Mouse (Mus musculus): ENCODE data around the gene Gm973. TPM values are rescaled to one million over a fixed set of nuclear protein-coding genes. Genes with fewer than 3 reads are reported as not detected.
A peak's percentile ranks its signal among the peaks of the same experiment; 100 is the strongest.

The Gm973 gene
- polyA plus RNA-seq, 1 experiment from 2014 or later: 0.99 TPM

DNA sequence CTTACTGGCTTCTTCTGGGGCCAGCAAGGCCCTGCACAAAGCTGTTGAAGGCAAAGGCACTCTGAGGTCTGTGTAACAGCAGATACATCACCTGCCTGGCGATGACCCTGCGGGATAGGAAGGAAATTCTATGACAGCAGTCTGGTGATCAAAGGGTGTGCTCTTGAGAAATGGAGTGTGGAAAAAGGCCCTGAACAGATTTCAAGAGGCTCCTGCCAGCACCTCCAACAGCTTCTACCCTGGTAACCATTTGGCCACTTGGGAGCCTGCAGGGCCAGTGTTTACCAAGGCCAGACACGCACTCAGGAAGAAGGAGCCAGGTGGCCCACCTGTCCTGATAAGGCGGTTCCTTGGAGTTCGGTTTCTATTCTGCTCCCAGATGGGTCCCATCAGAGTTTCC, 63.3 kb downstream of the Gm973 start:
- Histone ChIP-seq H3K36me3 (ENCODE audit: control insufficient read depth, insufficient read depth, low read length) (no peaks in the 10 kb centered on the region), H3K4me2 (ENCODE audit: low read depth, low read length, severe bottlenecking) (no peak overlapping the region), H3K4me1 (replicated peaks; ENCODE audit: control insufficient read depth, insufficient read depth, low read length) (peaks cover 6% of the 10 kb centered on the region), H3K27me3 (ENCODE audit: control insufficient read depth, insufficient read depth, low read length) (0 out of 2 replicates have a peak, but pooled peaks cover 2% of the 10 kb centered on the region), H3K9me3 (ENCODE audit: control insufficient read depth, low read length) (no peaks in the 10 kb centered on the region), H3K9ac (ENCODE audit: low read length) (no peak overlapping the region), H3K4me3 (ENCODE audit: low read depth, low read length) (no peak overlapping the region), H3K27ac (ENCODE audit: low read depth, low read length) (no peak overlapping the region)
- WGBS: 89% methylated on average over 5 of the region's 5 CpGs
- ATAC-seq (replicated peaks; ENCODE audit: low FRiP score) (no peak), DNase-seq (ENCODE audit: low spot score) (no peak)

DNA sequence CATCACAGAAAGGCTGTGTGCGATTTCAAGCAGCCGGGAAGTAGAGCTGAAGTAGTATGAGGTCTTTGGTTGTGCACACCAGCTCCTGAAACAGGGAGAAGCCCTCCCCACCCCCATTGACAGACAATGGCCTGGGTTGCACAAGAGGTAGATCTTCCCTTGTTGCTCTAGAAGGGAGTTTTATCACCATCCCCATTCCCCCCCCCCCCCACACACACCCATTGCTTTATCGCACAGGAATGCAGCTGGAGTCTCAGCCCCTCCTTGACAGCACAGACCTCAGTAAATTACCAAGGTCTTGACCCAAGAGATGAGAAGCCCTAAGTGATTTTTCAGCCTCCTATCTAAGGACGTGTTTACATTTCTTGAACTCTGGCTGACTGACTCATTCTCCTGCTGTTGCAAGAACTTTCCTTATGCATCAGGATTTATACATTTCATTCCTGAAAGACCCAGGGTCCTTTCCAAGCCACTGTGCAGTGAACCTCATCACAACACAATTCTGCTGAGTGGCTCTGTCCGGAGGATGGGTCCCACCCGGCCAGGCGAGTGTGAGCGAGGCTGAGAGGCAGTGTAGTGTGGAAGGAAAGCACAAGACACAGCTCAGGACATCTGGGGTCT, 64.2 kb downstream of the Gm973 start:
- no peak overlapping the region for H3K4me3 ChIP-seq (ENCODE audit: low read depth, low read length)
- H3K36me3 ChIP-seq (ENCODE audit: control insufficient read depth, insufficient read depth, low read length): no peaks in the 10 kb centered on the region
- H3K9me3 ChIP-seq (ENCODE audit: control insufficient read depth, low read length): no peaks in the 10 kb centered on the region
- DNase-seq (ENCODE audit: low spot score) (no peak), ATAC-seq (replicated peaks; ENCODE audit: low FRiP score) (no peak)
- peaks cover 2% of the 10 kb centered on the region; the same call in 1 of the 2 replicates for H3K4me1 ChIP-seq (replicated peaks; ENCODE audit: control insufficient read depth, insufficient read depth, low read length)
- H3K4me2 ChIP-seq (ENCODE audit: low read depth, low read length, severe bottlenecking): no peak overlapping the region
- H3K27me3 ChIP-seq (ENCODE audit: control insufficient read depth, insufficient read depth, low read length): peaks cover 4% of the 10 kb centered on the region; the same call in 1 of the 2 replicates
- 68% methylated on average over 8 of the region's 8 CpGs for WGBS
- H3K27ac ChIP-seq (ENCODE audit: low read depth, low read length): no peak overlapping the region
- H3K9ac ChIP-seq (ENCODE audit: low read length): no peak overlapping the region

DNA sequence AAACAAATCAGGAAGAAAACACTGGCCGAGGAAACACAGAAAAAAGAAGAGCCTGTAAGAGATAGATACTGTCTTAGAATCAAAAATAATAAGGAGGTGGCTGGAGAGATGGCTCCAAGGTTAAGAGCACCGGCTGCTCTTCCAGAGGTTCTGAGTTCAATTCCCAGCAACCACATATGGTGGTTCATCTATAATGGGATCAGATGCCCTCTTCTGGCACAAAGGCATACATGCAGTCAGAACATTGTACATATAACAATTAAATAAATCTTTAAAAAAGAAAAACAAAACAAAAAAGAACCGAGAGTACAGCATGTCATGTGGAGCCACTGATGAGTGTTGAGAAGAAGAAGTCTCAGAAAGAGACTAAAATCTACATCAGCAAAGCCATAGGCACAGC, 64.8 kb downstream of the Gm973 start:
- no peaks in the 10 kb centered on the region for H3K36me3 ChIP-seq (ENCODE audit: control insufficient read depth, insufficient read depth, low read length)
- H3K4me3 ChIP-seq (ENCODE audit: low read depth, low read length): no peak overlapping the region
- no peak overlapping the region for H3K4me2 ChIP-seq (ENCODE audit: low read depth, low read length, severe bottlenecking)
- DNase-seq (ENCODE audit: low spot score): no peak
- WGBS: 89% methylated on average over 3 of the region's 3 CpGs
- no peak for ATAC-seq (replicated peaks; ENCODE audit: low FRiP score)
- no peak overlapping the region for H3K27ac ChIP-seq (ENCODE audit: low read depth, low read length)
- H3K4me1 ChIP-seq (replicated peaks; ENCODE audit: control insufficient read depth, insufficient read depth, low read length): peaks cover 2% of the 10 kb centered on the region; the same call in 1 of the 2 replicates
- peaks cover 4% of the 10 kb centered on the region; the same call in 1 of the 2 replicates for H3K27me3 ChIP-seq (ENCODE audit: control insufficient read depth, insufficient read depth, low read length)
- H3K9ac ChIP-seq (ENCODE audit: low read length): no peak overlapping the region
- no peaks in the 10 kb centered on the region for H3K9me3 ChIP-seq (ENCODE audit: control insufficient read depth, low read length)

DNA sequence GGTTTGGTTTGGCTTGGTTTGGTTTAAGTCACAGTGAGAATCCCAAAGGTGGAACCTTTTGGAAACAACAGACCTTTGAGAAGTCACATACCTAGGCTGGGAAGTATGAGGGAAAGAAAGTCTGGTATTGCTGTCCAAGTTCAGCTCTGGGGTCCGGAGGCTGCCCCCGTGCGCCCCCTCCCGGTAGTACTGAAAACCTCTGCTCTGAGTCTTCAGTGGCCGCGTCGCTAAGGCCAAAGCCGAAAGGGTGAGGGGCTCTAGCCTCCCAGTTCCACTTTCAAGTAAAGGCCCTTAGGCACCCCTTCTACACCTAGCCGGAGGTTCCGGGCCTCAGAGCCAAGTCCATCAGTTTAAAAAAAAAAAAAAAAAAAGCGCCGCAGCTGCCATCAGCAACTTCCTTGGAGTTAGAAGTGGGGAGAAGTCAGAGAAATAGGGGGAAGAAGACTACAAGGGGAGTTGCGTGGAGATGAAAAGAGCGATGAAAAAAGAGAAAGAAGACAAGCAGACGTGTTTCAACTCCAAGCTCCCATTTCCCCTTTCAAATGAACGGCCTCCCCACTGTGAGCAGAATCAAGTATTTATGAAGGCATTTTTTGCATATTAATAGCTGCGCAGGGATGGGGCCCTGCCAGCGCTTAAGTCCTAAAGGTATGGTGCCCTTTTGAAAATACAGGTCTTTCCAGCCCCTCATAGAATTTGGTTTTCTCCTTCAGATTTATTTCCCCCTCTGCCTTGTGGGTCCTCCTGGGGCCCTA, 68.8 kb downstream of the Gm973 start:
- 7% methylated on average over 18 of the region's 18 CpGs for WGBS
- DNase-seq (ENCODE audit: low spot score) (peak; percentile 90), ATAC-seq (replicated peaks; ENCODE audit: low FRiP score) (peak; percentile 56; the same call in 1 of the 2 replicates)
- Histone ChIP-seq H3K27ac (ENCODE audit: low read depth, low read length) (no peak overlapping the region), H3K9me3 (ENCODE audit: control insufficient read depth, low read length) (no peaks in the 10 kb centered on the region), H3K36me3 (ENCODE audit: control insufficient read depth, insufficient read depth, low read length) (no peaks in the 10 kb centered on the region), H3K4me1 (replicated peaks; ENCODE audit: control insufficient read depth, insufficient read depth, low read length) (peaks cover 2% of the 10 kb centered on the region; the same call in 1 of the 2 replicates), H3K9ac (ENCODE audit: low read length) (no peak overlapping the region), H3K27me3 (ENCODE audit: control insufficient read depth, insufficient read depth, low read length) (peaks cover 2% of the 10 kb centered on the region; the same call in 1 of the 2 replicates), H3K4me3 (ENCODE audit: low read depth, low read length) (no peak overlapping the region), H3K4me2 (ENCODE audit: low read depth, low read length, severe bottlenecking) (peak overlapping the region; percentile 38)

DNA sequence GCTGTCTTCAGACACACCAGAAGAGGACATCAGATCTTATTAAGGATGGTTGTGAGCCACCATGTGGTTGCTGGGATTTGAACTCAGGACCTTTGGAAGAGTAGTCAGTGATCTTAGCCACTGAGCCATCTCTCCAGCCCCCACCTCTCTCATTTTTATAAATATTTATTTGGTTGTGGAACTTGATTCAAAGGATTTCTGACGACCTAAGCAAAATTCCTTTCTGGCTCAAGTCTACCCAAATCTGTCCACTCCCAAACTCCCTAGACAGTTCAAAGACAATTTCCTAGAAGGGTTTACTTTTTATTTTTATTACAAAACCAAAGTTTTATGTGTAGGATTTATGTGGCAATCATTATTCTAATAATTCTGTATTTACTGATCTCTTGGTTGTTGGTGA, 73.2 kb downstream of the Gm973 start:
- Histone ChIP-seq H3K27me3 (ENCODE audit: control insufficient read depth, insufficient read depth, low read length) (peaks cover 15% of the 10 kb centered on the region; the same call in 1 of the 2 replicates), H3K9ac (ENCODE audit: low read length) (no peak overlapping the region), H3K27ac (ENCODE audit: low read depth, low read length) (no peak overlapping the region), H3K36me3 (ENCODE audit: control insufficient read depth, insufficient read depth, low read length) (no peaks in the 10 kb centered on the region), H3K4me2 (ENCODE audit: low read depth, low read length, severe bottlenecking) (no peak overlapping the region), H3K4me3 (ENCODE audit: low read depth, low read length) (no peak overlapping the region), H3K9me3 (ENCODE audit: control insufficient read depth, low read length) (no peaks in the 10 kb centered on the region), H3K4me1 (replicated peaks; ENCODE audit: control insufficient read depth, insufficient read depth, low read length) (peaks cover 11% of the 10 kb centered on the region)
- ATAC-seq (replicated peaks; ENCODE audit: low FRiP score): no peak
- no peak for DNase-seq (ENCODE audit: low spot score)
- WGBS: 93% methylated on average over 1 of the region's 1 CpGs

DNA sequence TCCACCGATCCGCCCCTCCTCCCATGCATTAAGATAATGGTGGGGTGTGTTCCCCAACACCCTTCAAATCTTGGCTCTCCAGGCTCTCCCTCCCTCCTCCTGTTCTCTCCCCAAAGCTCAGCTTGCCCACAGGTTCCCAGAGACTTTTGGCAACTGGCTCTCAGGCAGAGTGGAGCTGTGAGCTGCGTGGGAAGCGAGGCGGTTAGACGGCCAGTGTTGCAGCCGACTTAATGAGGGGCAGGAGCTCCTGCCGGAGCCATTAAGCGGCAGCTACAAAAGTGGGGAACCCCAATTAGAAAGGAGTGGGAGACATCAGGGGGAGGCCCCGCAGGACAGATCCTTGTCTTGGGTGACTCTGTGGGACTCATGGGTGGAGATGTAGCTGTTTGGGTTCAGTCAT, 76.3 kb downstream of the Gm973 start:
- no peaks in the 10 kb centered on the region for H3K36me3 ChIP-seq (ENCODE audit: control insufficient read depth, insufficient read depth, low read length)
- H3K4me1 ChIP-seq (replicated peaks; ENCODE audit: control insufficient read depth, insufficient read depth, low read length): peaks cover 8% of the 10 kb centered on the region
- H3K4me2 ChIP-seq (ENCODE audit: low read depth, low read length, severe bottlenecking): peak overlapping the region; percentile 35
- H3K27me3 ChIP-seq (ENCODE audit: control insufficient read depth, insufficient read depth, low read length): peaks cover 13% of the 10 kb centered on the region; the same call in 1 of the 2 replicates
- peak overlapping the region; percentile 17; the same call in 1 of the 2 replicates for H3K9ac ChIP-seq (ENCODE audit: low read length)
- DNase-seq (ENCODE audit: low spot score): peak; percentile 65
- 3% methylated on average over 10 of the region's 10 CpGs for WGBS
- no peak overlapping the region for H3K27ac ChIP-seq (ENCODE audit: low read depth, low read length)
- ATAC-seq (replicated peaks; ENCODE audit: low FRiP score): no peak
- peak overlapping the region; percentile 2; the same call in 1 of the 2 replicates for H3K4me3 ChIP-seq (ENCODE audit: low read depth, low read length)
- no peaks in the 10 kb centered on the region for H3K9me3 ChIP-seq (ENCODE audit: control insufficient read depth, low read length)

DNA sequence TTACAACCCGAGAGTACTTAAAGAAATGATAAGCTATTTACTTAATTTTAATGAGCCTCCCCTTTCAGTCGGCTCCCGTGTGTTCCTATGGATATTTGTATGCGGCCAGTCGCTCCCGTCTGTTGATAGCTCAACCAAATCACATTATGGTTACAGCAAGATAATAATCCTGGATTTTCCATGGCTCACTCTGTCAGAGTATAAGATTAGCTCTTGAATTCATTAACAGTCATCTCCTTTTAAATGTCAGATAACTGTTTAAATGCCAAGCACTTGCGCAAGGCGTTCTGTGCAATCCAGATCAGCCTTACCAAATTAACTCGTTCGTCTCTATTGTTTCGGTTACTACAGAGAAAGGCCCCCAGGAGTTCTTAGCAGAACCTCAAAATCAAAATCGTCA, 76.8 kb downstream of the Gm973 start:
- Histone ChIP-seq H3K27ac (ENCODE audit: low read depth, low read length) (no peak overlapping the region), H3K4me3 (ENCODE audit: low read depth, low read length) (peak overlapping the region; percentile 2; the same call in 1 of the 2 replicates), H3K9me3 (ENCODE audit: control insufficient read depth, low read length) (no peaks in the 10 kb centered on the region), H3K36me3 (ENCODE audit: control insufficient read depth, insufficient read depth, low read length) (no peaks in the 10 kb centered on the region), H3K9ac (ENCODE audit: low read length) (peak overlapping the region; percentile 17; the same call in 1 of the 2 replicates), H3K27me3 (ENCODE audit: control insufficient read depth, insufficient read depth, low read length) (peaks cover 13% of the 10 kb centered on the region; the same call in 1 of the 2 replicates), H3K4me1 (replicated peaks; ENCODE audit: control insufficient read depth, insufficient read depth, low read length) (peaks cover 8% of the 10 kb centered on the region), H3K4me2 (ENCODE audit: low read depth, low read length, severe bottlenecking) (peak overlapping the region; percentile 35)
- 16% methylated on average over 12 of the region's 12 CpGs for WGBS
- ATAC-seq (replicated peaks; ENCODE audit: low FRiP score): no peak
- no peak for DNase-seq (ENCODE audit: low spot score)

DNA sequence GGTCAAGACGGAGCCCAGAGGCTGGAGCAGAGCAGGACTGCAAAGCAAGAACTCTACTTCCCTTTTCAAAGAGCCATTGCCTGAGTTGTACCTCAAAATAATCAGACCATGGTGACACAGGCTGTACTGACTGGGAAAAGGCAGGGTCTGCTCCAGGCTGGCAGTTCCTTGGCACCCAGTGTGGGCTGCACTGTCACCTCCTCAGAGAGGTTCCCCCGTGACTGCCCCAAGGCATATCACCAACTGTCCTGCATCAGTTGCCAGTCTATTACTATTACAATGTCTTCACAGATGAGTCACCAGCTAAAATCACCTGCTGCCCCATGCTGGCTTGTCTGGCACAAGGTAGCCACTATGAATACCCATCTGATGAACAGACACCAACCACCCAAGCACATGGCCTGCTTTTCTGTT, 77.6 kb downstream of the Gm973 start:
- WGBS: 72% methylated on average over 2 of the region's 2 CpGs
- H3K36me3 ChIP-seq (ENCODE audit: control insufficient read depth, insufficient read depth, low read length): no peaks in the 10 kb centered on the region
- no peak overlapping the region for H3K4me2 ChIP-seq (ENCODE audit: low read depth, low read length, severe bottlenecking)
- H3K27me3 ChIP-seq (ENCODE audit: control insufficient read depth, insufficient read depth, low read length): peaks cover 13% of the 10 kb centered on the region; the same call in 1 of the 2 replicates
- no peak overlapping the region for H3K4me3 ChIP-seq (ENCODE audit: low read depth, low read length)
- no peak overlapping the region for H3K9ac ChIP-seq (ENCODE audit: low read length)
- DNase-seq (ENCODE audit: low spot score) (no peak), ATAC-seq (replicated peaks; ENCODE audit: low FRiP score) (no peak)
- no peak overlapping the region for H3K27ac ChIP-seq (ENCODE audit: low read depth, low read length)
- no peaks in the 10 kb centered on the region for H3K9me3 ChIP-seq (ENCODE audit: control insufficient read depth, low read length)
- H3K4me1 ChIP-seq (replicated peaks; ENCODE audit: control insufficient read depth, insufficient read depth, low read length): peaks cover 8% of the 10 kb centered on the region

Measured in forebrain, embryonic 11.5 days (tissue).